Mouse (Mus musculus) megakaryocyte, embryonic 14.5 days (primary cell): ENCODE data around the gene Nap1l4.

Source experiments
- FLI1 ChIP-seq: IDR thresholded peaks from 2 replicates; pipeline ENCODE4 v1.6.1; 2012; ENCODE audit warnings: low read length, inconsistent platforms, mixed read lengths
- GATA1 ChIP-seq: IDR thresholded peaks from 3 replicates; pipeline ENCODE4 v1.6.1; 2012; ENCODE audit warnings: mixed read lengths, low read length, inconsistent platforms, borderline replicate concordance

- TF ChIP-seq GATA1 (no peak), FLI1 (no peak)
Observed at GRCm38 (mm10) chr7:143548231-143548961, 510 bp downstream of the Nap1l4 start.
